Mouse (Mus musculus) embryo, embryonic 11.5 days (tissue): ENCODE data around the gene Adss.
"Not testable (repeated sequence)": the region's sequence is repeated elsewhere in the genome, so short reads cannot be mapped to it uniquely, and the experiment has no call there.

Source experiments
- DNase-seq: peaks from one replicate; pipeline ENCODE4 v3.0.0-alpha.2; 2012; ENCODE audit warnings: low read depth, low spot score

Adss gene

GRCm38 (mm10) chr1:177796193-177796939 is at the start of gene Adss:
Gene Adss (minus strand): TSS chr1:177796511.
- peak; percentile 97 for DNase-seq

GRCm38 (mm10) chr1:177845812-177846211 is 49.5 kb upstream of the Adss start:
- DNase-seq, result peak; percentile 1

- DNase-seq, result not testable (repeated sequence)
Observed at GRCm38 (mm10) chr1:177827776-177828175, 31.5 kb upstream of the Adss start.

GRCm38 (mm10) chr1:177806772-177807171 is 10.5 kb upstream of the Adss start:
- DNase-seq, result not testable (repeated sequence)

- no peak for DNase-seq
Observed at GRCm38 (mm10) chr1:177803511-177803910, 7.2 kb upstream of the Adss start.

GRCm38 (mm10) chr1:177797151-177797755 is 942 bp upstream of the Adss start:
- no peak for DNase-seq

- DNase-seq, result peak; percentile 37
Observed at GRCm38 (mm10) chr1:177795421-177796192, 704 bp downstream of the Adss start.

- no peak for DNase-seq
Observed at GRCm38 (mm10) chr1:177794866-177795265, 1.4 kb downstream of the Adss start.

GRCm38 (mm10) chr1:177792835-177793234 is 3.5 kb downstream of the Adss start:
- DNase-seq, result no peak

- DNase-seq, result no peak
Observed at GRCm38 (mm10) chr1:177777397-177777796, 18.9 kb downstream of the Adss start.

- DNase-seq, result no peak
Observed at GRCm38 (mm10) chr1:177768931-177769330, 27.4 kb downstream of the Adss start.

GRCm38 (mm10) chr1:177757249-177757648 is 39.1 kb downstream of the Adss start:
- peak; percentile 9 for DNase-seq

- DNase-seq, result no peak
Observed at GRCm38 (mm10) chr1:177753496-177753895, 42.8 kb downstream of the Adss start.

GRCm38 (mm10) chr1:177747869-177748540 is 48.3 kb downstream of the Adss start:
- DNase-seq, result no peak

- no peak for DNase-seq
Observed at GRCm38 (mm10) chr1:177744521-177745325, 51.6 kb downstream of the Adss start.

- DNase-seq, result no peak
Observed at GRCm38 (mm10) chr1:177742119-177742518, 54.2 kb downstream of the Adss start.

GRCm38 (mm10) chr1:177740707-177741106 is 55.6 kb downstream of the Adss start:
- no peak for DNase-seq

GRCm38 (mm10) chr1:177737505-177738105 is 58.7 kb downstream of the Adss start:
- no peak for DNase-seq

GRCm38 (mm10) chr1:177731973-177732372 is 64.3 kb downstream of the Adss start:
- DNase-seq, result no peak
